Mouse (Mus musculus) liver, postnatal 0 days (tissue): Measurements from ENCODE around the gene Ddhd1.

Experiments used
- CTCF ChIP-seq: sonication (generic); IDR thresholded peaks from 2 replicates; pipeline ENCODE4 v1.5.1; 2016; ENCODE audit warnings: antibody characterized with exemption, low read depth
- EP300 ChIP-seq: IDR thresholded peaks from 2 replicates; pipeline ENCODE4 v1.6.1; 2016; ENCODE audit warnings: antibody characterized with exemption, low read depth, mild to moderate bottlenecking

DNA sequence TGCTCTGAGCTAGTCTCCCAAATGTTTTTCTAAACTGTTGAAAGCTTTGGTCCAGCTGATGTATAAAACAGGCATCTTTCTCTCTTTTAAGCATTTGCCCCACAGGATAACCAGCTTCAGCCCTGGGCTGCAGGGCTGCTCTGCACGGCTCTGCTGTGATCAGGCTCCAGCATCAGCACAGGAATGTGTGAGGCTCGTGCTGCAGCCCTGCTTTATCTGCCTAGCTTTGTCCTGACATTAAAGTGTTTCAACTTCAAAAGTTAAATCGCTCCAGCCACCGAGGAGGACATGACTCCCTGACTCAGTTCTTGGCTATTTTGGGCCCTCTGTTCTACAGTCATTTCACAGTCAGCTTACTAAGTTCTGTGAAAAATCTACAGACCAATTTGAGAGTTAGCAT lies 43.1 kb downstream of the Ddhd1 start:
- TF ChIP-seq CTCF (no peak), EP300 (no peak)
